Mouse (Mus musculus): ENCODE measurements around the gene Capn12.

DNA sequence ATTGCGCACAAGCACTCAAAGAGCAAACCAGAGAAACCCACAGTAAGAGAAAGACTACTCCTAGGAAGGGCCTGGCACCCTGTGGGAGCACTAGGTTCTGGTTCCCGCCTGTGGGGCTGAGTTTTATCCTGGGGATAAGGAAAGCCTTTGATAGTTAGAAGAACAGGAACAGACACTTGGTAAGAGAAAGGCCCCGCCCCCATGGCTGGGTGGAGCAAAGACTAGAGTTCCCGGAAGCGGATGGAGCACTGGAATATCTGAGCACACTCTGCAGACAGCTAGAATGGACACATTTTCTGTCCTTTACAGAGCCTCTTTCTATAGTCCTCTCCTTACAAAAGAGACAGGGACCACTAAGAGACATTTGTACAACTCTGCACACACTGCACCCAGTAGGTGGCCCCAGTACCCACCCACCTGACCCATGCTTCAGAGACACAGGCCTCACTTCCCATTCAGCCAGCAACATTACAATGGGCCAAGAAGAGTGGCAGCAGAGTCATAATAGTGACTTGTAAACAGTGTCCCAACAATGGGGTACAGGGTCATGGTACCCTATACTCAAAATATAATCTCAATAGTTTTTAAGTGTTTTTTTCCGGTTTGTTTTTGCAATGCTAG lies 51.3 kb downstream of the Capn12 start:
- TF ChIP-seq KAT2A (IDR thresholded peaks at IDR 0.05; ENCODE audit: insufficient replicate concordance, low read length) (no peak), CTCF (conservative IDR thresholded peaks at IDR 0.05 in 1 of 2, IDR thresholded peaks at IDR 0.05 in 1 of 2; ENCODE audit: low read depth in 2 of 2, low read length in 2 of 2) (peak in 1 of 2 experiments; percentile 39; a peak in 2 of 4 replicates), NRF1 (IDR thresholded peaks at IDR 0.05; ENCODE audit: low read depth, low read length) (no peak), POLR2A (IDR thresholded peaks at IDR 0.05; ENCODE audit: low read depth, low read length) (no peak), MYC (IDR thresholded peaks at IDR 0.05; ENCODE audit: low read depth, low read length) (no peak), JUND (conservative IDR thresholded peaks at IDR 0.05; ENCODE audit: low read depth, low read length) (no peak), NELFE (IDR thresholded peaks at IDR 0.05; ENCODE audit: low read depth, low read length) (no peak)
